Mouse (Mus musculus) bone marrow macrophage, adult 2 months (primary cell): ENCODE results near the gene Mrpl43.

Source experiments
- CTCF ChIP-seq: IDR thresholded peaks from 2 replicates; pipeline ENCODE4 v1.5.1; 2012; ENCODE audit warnings: low read depth, mild to moderate bottlenecking, low read length, moderate library complexity
- POLR2A ChIP-seq: IDR thresholded peaks from 2 replicates; pipeline ENCODE4 v1.6.1; 2012; ENCODE audit warnings: mild to moderate bottlenecking, low read depth, low read length, borderline replicate concordance

DNA sequence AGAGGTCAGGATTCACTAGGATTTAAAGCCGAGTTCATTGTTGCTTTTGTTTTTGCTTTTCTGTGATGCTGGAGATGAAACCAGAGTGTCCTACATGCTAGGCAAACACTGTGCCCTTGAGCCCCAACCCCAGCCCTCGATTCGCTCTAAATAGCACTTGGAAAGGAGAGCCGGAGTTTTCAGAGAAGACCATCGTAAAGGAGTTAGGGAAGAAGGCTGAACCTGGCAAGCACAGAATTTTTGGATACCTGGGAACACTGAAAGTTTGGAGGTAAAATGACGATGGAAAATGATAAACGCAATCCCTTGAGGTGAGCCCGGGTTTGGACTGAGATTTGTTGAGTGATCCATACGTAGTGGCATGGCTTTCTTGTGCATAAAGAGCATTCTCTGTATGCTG is 17.9 kb downstream of the Mrpl43 start:
- TF ChIP-seq CTCF (no peak), POLR2A (no peak)
